ENCODE assay signal across 23 mouse cellular contexts in genomic region chr10:15406211-15406610, GRCm38 (mm10).
A peak's percentile ranks its signal among the peaks of the same experiment; 100 is the strongest.
DNase-seq lines count a peak whose midpoint lies in the region; ATAC-seq lines count a peak whose summit lies in the region.
"Had no signal": no experiment of that assay in that cellular context is flagged by ENCODE, and none has a peak within 500 bp of the region (broad histone marks: within the 10 kb centered on the region; RNA-seq: fewer than 3 reads in every experiment).

No protein-coding gene starts in this region.

- H3K9me3 ChIP-seq in hindbrain, embryonic 13.5 days: no peaks in the 10 kb centered on the region
- no peaks in the 10 kb centered on the region for H3K9me3 ChIP-seq in hindbrain, embryonic 10.5 days
- no peaks in the 10 kb centered on the region for H3K9me3 ChIP-seq in neural tube, embryonic 14.5 days (ENCODE audit: control insufficient read depth, low read length)
- H3K9me3 ChIP-seq in neural tube, embryonic 15.5 days (replicated peaks): no peaks in the 10 kb centered on the region
- no peaks in the 10 kb centered on the region for H3K9me3 ChIP-seq in forebrain, embryonic 14.5 days (replicated peaks; ENCODE audit: control insufficient read depth, low read length)
- H3K9me3 ChIP-seq: limb, embryonic 10.5 days; liver, embryonic 15.5 days; lung, embryonic 15.5 days had no signal

- no peak for DNase-seq in hindbrain, embryonic 10.5 days (ENCODE audit: low spot score)
- peak; percentile 42 for DNase-seq in forebrain, embryonic 14.5 days (ENCODE audit: low spot score)
- DNase-seq in retina, postnatal 1 day: peak; percentile 16
- DNase-seq in gastrocnemius, postnatal 25 days: no peak
- no peak for DNase-seq in layer of hippocampus, adult 11-12 months (ENCODE audit: low spot score)
- DNase-seq: adrenal gland, postnatal 14 days; cerebellum, adult 8-10 months; cerebellum, postnatal 36 days; heart, postnatal 4 days; kidney, adult 2 months; liver; lung, postnatal 36 days; right cerebral cortex, postnatal 14 days; spleen, adult 18-20 months; thymus, postnatal 14 days had no signal

- peaks cover 5% of the 10 kb centered on the region for H3K4me1 ChIP-seq in hindbrain, embryonic 13.5 days (replicated peaks)
- peaks cover 16% of the 10 kb centered on the region for H3K4me1 ChIP-seq in hindbrain, embryonic 10.5 days (replicated peaks)
- H3K4me1 ChIP-seq in neural tube, embryonic 14.5 days (ENCODE audit: control insufficient read depth, insufficient read depth, low read length): no peaks in the 10 kb centered on the region
- no peaks in the 10 kb centered on the region for H3K4me1 ChIP-seq in neural tube, embryonic 15.5 days
- H3K4me1 ChIP-seq in forebrain, embryonic 14.5 days (ENCODE audit: control insufficient read depth, insufficient read depth, low read length): no peaks in the 10 kb centered on the region
- H3K4me1 ChIP-seq: limb, embryonic 10.5 days; liver, embryonic 15.5 days; lung, embryonic 15.5 days; megakaryocyte, embryonic 14.5 days had no signal

- 0 out of 2 replicates have a peak, but pooled peaks have one; percentile 43 for ATAC-seq in hindbrain, embryonic 13.5 days (ENCODE audit: low FRiP score)
- ATAC-seq in neural tube, embryonic 14.5 days (ENCODE audit: low read depth): peak; percentile 46; the same call in 1 of the 2 replicates
- no peak for ATAC-seq in neural tube, embryonic 15.5 days (ENCODE audit: low FRiP score)
- ATAC-seq in forebrain, embryonic 14.5 days: no peak

- no peaks in the 10 kb centered on the region for H3K36me3 ChIP-seq in hindbrain, embryonic 13.5 days
- no peaks in the 10 kb centered on the region for H3K36me3 ChIP-seq in hindbrain, embryonic 10.5 days
- H3K36me3 ChIP-seq in neural tube, embryonic 14.5 days (ENCODE audit: control insufficient read depth, insufficient read depth, low read length): no peaks in the 10 kb centered on the region
- no peaks in the 10 kb centered on the region for H3K36me3 ChIP-seq in neural tube, embryonic 15.5 days
- H3K36me3 ChIP-seq in forebrain, embryonic 14.5 days (ENCODE audit: control insufficient read depth, insufficient read depth, low read length): no peaks in the 10 kb centered on the region
- H3K36me3 ChIP-seq: limb, embryonic 10.5 days; liver, embryonic 15.5 days; lung, embryonic 15.5 days had no signal

- no peaks in the 10 kb centered on the region for H3K27me3 ChIP-seq in hindbrain, embryonic 13.5 days
- H3K27me3 ChIP-seq in hindbrain, embryonic 10.5 days (ENCODE audit: insufficient read depth, poor library complexity, severe bottlenecking): no peaks in the 10 kb centered on the region
- no peaks in the 10 kb centered on the region for H3K27me3 ChIP-seq in neural tube, embryonic 14.5 days (ENCODE audit: control insufficient read depth, insufficient read depth, low read length)
- no peaks in the 10 kb centered on the region for H3K27me3 ChIP-seq in neural tube, embryonic 15.5 days (replicated peaks)
- no peaks in the 10 kb centered on the region for H3K27me3 ChIP-seq in forebrain, embryonic 14.5 days (replicated peaks; ENCODE audit: control insufficient read depth, insufficient read depth, low read length)
- H3K27me3 ChIP-seq: liver, embryonic 15.5 days; lung, embryonic 15.5 days; megakaryocyte, embryonic 14.5 days had no signal

- no peak overlapping the region for H3K27ac ChIP-seq in hindbrain, embryonic 13.5 days
- no peak overlapping the region for H3K27ac ChIP-seq in hindbrain, embryonic 10.5 days
- H3K27ac ChIP-seq in neural tube, embryonic 14.5 days (ENCODE audit: low read depth, low read length): no peak overlapping the region
- no peak overlapping the region for H3K27ac ChIP-seq in neural tube, embryonic 15.5 days (replicated peaks)
- no peak overlapping the region for H3K27ac ChIP-seq in forebrain, embryonic 14.5 days (ENCODE audit: low read depth, low read length)
- H3K27ac ChIP-seq: kidney, postnatal 0 days; limb, embryonic 10.5 days; liver, embryonic 15.5 days; lung, embryonic 15.5 days had no signal

- no peak overlapping the region for H3K9ac ChIP-seq in hindbrain, embryonic 13.5 days
- H3K9ac ChIP-seq in neural tube, embryonic 14.5 days (replicated peaks; ENCODE audit: low read depth, low read length): no peak overlapping the region
- no peak overlapping the region for H3K9ac ChIP-seq in neural tube, embryonic 15.5 days (replicated peaks)
- H3K9ac ChIP-seq in forebrain, embryonic 14.5 days (ENCODE audit: low read length): no peak overlapping the region
- H3K9ac ChIP-seq: liver, embryonic 15.5 days; lung, embryonic 15.5 days had no signal

- H3K4me2 ChIP-seq in hindbrain, embryonic 13.5 days: no peak overlapping the region
- no peak overlapping the region for H3K4me2 ChIP-seq in neural tube, embryonic 14.5 days (ENCODE audit: low read depth, low read length)
- H3K4me2 ChIP-seq in neural tube, embryonic 15.5 days: no peak overlapping the region
- no peak overlapping the region for H3K4me2 ChIP-seq in forebrain, embryonic 14.5 days (ENCODE audit: low read length)
- H3K4me2 ChIP-seq: liver, embryonic 15.5 days; lung, embryonic 15.5 days had no signal

- H3K4me3 ChIP-seq in hindbrain, embryonic 13.5 days: no peak overlapping the region
- H3K4me3 ChIP-seq in hindbrain, embryonic 10.5 days: no peak overlapping the region
- no peak overlapping the region for H3K4me3 ChIP-seq in neural tube, embryonic 14.5 days (ENCODE audit: low read depth, low read length)
- H3K4me3 ChIP-seq in neural tube, embryonic 15.5 days (replicated peaks): no peak overlapping the region
- H3K4me3 ChIP-seq in forebrain, embryonic 14.5 days (ENCODE audit: low read depth, low read length): no peak overlapping the region
- H3K4me3 ChIP-seq: limb, embryonic 10.5 days; liver, embryonic 15.5 days; lung, embryonic 15.5 days; megakaryocyte, embryonic 14.5 days had no signal

- WGBS in hindbrain, embryonic 13.5 days: 31% methylated on average over 2 of the region's 2 CpGs
- 35% methylated on average over 2 of the region's 2 CpGs for WGBS in hindbrain, embryonic 10.5 days
- WGBS in neural tube, embryonic 14.5 days: 29% methylated on average over 2 of the region's 2 CpGs
- whole genome bisulfite sequencing in neural tube, embryonic 15.5 days: 19% methylated on average over 2 of the region's 2 CpGs
- 38% methylated on average over 2 of the region's 2 CpGs for WGBS in forebrain, embryonic 14.5 days

Comparison
In these comparisons a context has a peak if more than half of its experiments do, and no peak if none do; other contexts are left out.
1. ATAC-seq: peak in hindbrain, embryonic 13.5 days (single experiment) and neural tube, embryonic 14.5 days (single experiment); none in neural tube, embryonic 15.5 days (single experiment) and forebrain, embryonic 14.5 days (single experiment).
2. DNase-seq: peak in forebrain, embryonic 14.5 days (single experiment) and retina, postnatal 1 day (single experiment); none in hindbrain, embryonic 10.5 days (single experiment), gastrocnemius, postnatal 25 days (single experiment) and layer of hippocampus, adult 11-12 months (single experiment).